Mouse (Mus musculus): Measurements from ENCODE around the gene Mettl3. TPM values are rescaled to one million over a fixed set of nuclear protein-coding genes. Genes with fewer than 3 reads are reported as not detected.

Gene Mettl3
- polyA plus RNA-seq, 1 experiment from 2014 or later, result 20.6 TPM

DNA sequence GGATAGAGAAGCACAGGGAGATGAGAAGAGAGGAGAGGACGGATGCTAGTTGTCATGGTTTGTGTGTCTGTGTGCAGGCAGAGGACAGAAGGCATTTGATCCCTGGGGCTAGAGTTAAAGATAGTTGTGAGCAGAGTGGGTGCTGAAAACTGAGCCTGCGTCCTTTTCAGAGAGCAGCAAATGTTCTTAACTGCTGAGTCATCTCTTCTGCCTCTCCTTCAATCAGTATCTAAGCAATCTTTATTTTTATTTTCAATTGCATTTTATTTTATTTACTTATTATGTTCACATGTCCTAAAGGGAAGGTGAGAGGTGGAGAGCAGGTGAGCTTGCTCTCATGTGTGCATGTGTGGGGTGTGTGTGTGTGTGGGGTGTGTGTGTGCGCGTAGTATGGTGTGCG is 21.3 kb downstream of the Mettl3 start:
- no peaks in the 10 kb centered on the region for H3K9me3 ChIP-seq (replicated peaks)
- no peak overlapping the region for H3K4me3 ChIP-seq (replicated peaks)
- peaks cover 41% of the 10 kb centered on the region for H3K36me3 ChIP-seq
- no peak overlapping the region for H3K9ac ChIP-seq
- 83% methylated on average over 5 of the region's 5 CpGs for WGBS (ENCODE audit: insufficient replicate concordance)
- no peaks in the 10 kb centered on the region for H3K27me3 ChIP-seq
- no peak overlapping the region for H3K4me2 ChIP-seq
- H3K27ac ChIP-seq, result no peak overlapping the region
- ATAC-seq (ENCODE audit: low read depth) (no peak), DNase-seq (no peak)
- peaks cover 29% of the 10 kb centered on the region for H3K4me1 ChIP-seq (replicated peaks)

- ATAC-seq (ENCODE audit: low read depth), result 0 out of 2 replicates have a peak, but pooled peaks have one; percentile 3
- Histone ChIP-seq H3K4me3 (replicated peaks) (peak overlapping the region; percentile 99), H3K4me1 (replicated peaks) (peaks cover 42% of the 10 kb centered on the region), H3K36me3 (peaks cover 6% of the 10 kb centered on the region; the same call in 1 of the 2 replicates), H3K4me2 (peak overlapping the region; percentile 81), H3K27ac (peak overlapping the region; percentile 91), H3K27me3 (no peaks in the 10 kb centered on the region), H3K9ac (peak overlapping the region; percentile 95), H3K9me3 (replicated peaks) (no peaks in the 10 kb centered on the region)
- DNase-seq, result no peak
- WGBS (ENCODE audit: insufficient replicate concordance), result under 1% methylated on average over 21 of the region's 21 CpGs
These were observed 25.2 kb downstream of the Mettl3 start for GRCm38 (mm10) chr14:52279747-52280120.

DNA sequence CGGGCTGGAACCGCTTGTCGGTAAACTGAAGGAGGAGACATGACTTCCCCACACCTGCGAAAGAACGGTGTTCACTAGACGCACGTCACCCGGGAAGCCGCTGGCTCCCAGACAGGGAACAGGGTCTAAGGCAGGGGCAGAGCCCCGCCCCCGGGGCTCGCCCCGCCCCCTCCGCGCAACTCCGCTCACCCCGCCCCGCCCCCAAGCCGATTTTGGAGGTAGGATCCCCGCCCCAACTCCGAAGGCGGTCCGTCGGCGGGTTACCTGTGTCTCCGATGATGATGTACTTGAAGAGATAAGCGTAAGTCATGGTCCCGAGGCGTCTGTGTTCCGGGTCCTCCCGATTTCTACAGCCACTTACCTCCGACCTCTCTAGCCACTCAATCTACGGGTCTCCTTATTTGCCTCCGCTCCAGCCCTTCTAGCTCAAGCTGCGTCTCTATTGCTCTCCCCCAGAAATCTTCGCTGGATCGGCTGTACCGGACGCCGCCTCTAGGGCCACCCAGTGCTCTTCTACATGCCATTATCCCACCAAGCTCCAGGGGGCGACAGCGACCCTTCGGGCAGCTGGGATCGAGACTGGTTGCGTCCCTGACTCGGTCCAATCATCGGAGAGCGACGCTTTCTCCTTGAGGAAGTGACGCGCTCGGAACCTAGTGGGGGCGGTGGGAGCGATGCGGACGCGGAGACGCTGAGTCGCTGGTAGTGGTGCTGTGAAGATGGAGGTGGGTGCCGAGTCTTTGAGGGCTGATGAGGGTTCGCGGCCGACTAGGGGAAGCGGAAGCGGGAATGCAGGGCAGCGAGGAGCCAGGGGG is 25.8 kb downstream of the Mettl3 start, which contains the start of the genes Tox4 and Rab2b:
Gene Tox4, plus strand, starts transcription at position 215 of the 815 bp plus-strand sequence.
Gene Rab2b, minus strand, starts transcription at position 614 of the 815 bp plus-strand sequence.
- Histone ChIP-seq H3K9me3 (replicated peaks) (no peaks in the 10 kb centered on the region), H3K4me3 (replicated peaks) (peak within 1 kb of the TSS; percentile 99), H3K27me3 (no peaks in the 10 kb centered on the region), H3K36me3 (peaks cover 6% of the 10 kb centered on the region; the same call in 1 of the 2 replicates), H3K4me1 (replicated peaks) (peaks cover 40% of the 10 kb centered on the region), H3K4me2 (peak within 1 kb of the TSS; percentile 81), H3K9ac (peak within 1 kb of the TSS; percentile 95), H3K27ac (peak within 1 kb of the TSS; percentile 91)
- 1% methylated on average over 66 of the region's 66 CpGs for WGBS (ENCODE audit: insufficient replicate concordance)
- peak; percentile 98 for DNase-seq
- ATAC-seq (ENCODE audit: low read depth), result peak; percentile 97

GRCm38 (mm10) chr14:52277210-52277609 is 27.7 kb downstream of the Mettl3 start:
- Histone ChIP-seq H3K9me3 (replicated peaks) (no peaks in the 10 kb centered on the region), H3K4me2 (no peak overlapping the region), H3K36me3 (peaks cover under 1% of the 10 kb centered on the region; the same call in 1 of the 2 replicates), H3K4me3 (replicated peaks) (no peak overlapping the region), H3K4me1 (replicated peaks) (peaks cover 25% of the 10 kb centered on the region), H3K27ac (no peak overlapping the region), H3K27me3 (no peaks in the 10 kb centered on the region), H3K9ac (no peak overlapping the region)
- WGBS (ENCODE audit: insufficient replicate concordance), result 73% methylated on average over 4 of the region's 4 CpGs
- DNase-seq, result no peak
- no peak for ATAC-seq (ENCODE audit: low read depth)

- Histone ChIP-seq H3K4me2 (no peak overlapping the region), H3K4me1 (replicated peaks) (0 out of 2 replicates have a peak, but pooled peaks cover 4% of the 10 kb centered on the region), H3K4me3 (replicated peaks) (no peak overlapping the region), H3K9ac (no peak overlapping the region), H3K36me3 (peaks cover 4% of the 10 kb centered on the region; the same call in 1 of the 2 replicates), H3K27me3 (no peaks in the 10 kb centered on the region), H3K9me3 (replicated peaks) (no peaks in the 10 kb centered on the region), H3K27ac (no peak overlapping the region)
- no peak for ATAC-seq (ENCODE audit: low read depth)
- DNase-seq, result no peak
- 41% methylated on average over 3 of the region's 3 CpGs for WGBS (ENCODE audit: insufficient replicate concordance)
These were observed 32.1 kb downstream of the Mettl3 start for GRCm38 (mm10) chr14:52272781-52273180.

GRCm38 (mm10) chr14:52257484-52258213 is 47.3 kb downstream of the Mettl3 start, which contains the start of gene Chd8:
Chd8 (minus strand) TSS chr14:52257780.
- Histone ChIP-seq H3K27me3 (no peaks in the 10 kb centered on the region), H3K4me3 (replicated peaks) (peak within 1 kb of the TSS; percentile 79), H3K9me3 (replicated peaks) (no peaks in the 10 kb centered on the region), H3K4me2 (peak within 1 kb of the TSS; percentile 84), H3K36me3 (no peaks in the 10 kb centered on the region), H3K9ac (peak within 1 kb of the TSS; percentile 89), H3K27ac (peak within 1 kb of the TSS; percentile 95), H3K4me1 (replicated peaks) (peaks cover 39% of the 10 kb centered on the region)
- WGBS (ENCODE audit: insufficient replicate concordance), result 1% methylated on average over 53 of the region's 54 CpGs
- peak; percentile 96 for DNase-seq
- ATAC-seq (ENCODE audit: low read depth), result peak; percentile 99

DNA sequence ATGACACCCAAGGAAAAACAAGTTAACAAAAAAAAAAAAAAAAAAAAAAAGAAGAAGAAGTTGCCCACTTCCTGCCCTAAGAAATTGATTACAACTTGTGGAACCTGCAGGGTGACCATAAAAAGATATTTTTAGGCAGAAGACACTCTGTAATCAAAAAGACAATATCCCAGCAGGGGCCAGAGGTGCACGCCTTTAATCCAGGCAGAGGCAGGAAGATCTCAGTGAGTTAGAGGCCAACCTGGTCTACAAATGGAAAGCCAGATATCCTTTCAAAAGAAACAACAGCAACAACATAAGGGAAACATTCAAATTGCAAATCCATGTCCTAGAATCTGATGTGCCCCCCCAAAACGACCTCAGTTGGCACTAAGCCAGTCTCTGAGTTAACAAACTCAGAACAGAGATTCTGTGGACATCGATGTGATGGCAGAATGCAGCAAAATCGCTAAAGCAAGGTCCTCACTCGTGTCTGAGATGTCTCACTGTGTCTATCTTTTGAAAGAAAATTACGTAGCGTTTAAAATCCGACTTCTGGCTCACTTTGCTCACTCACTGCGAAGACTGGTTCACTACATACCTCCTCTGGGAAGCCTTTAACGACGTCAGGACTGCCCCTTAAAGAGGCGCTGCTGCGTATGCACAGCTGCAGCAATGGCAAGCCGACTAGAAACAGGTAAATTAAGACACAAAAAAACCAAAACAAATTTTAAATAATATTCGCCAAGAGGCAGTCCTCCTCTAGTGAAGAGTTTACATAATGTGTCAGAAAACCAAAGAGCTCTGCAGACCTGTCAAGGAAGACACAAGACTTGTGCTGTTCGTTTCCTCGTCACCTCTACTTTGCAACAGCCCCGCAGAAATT is 48.4 kb downstream of the Mettl3 start:
- Histone ChIP-seq H3K4me3 (replicated peaks) (peak overlapping the region; percentile 79), H3K9ac (peak overlapping the region; percentile 89), H3K4me2 (peak overlapping the region; percentile 84), H3K27me3 (no peaks in the 10 kb centered on the region), H3K36me3 (no peaks in the 10 kb centered on the region), H3K4me1 (replicated peaks) (peaks cover 47% of the 10 kb centered on the region), H3K27ac (peak overlapping the region; percentile 95), H3K9me3 (replicated peaks) (no peaks in the 10 kb centered on the region)
- ATAC-seq (ENCODE audit: low read depth), result no peak
- 3% methylated on average over 18 of the region's 18 CpGs for WGBS (ENCODE audit: insufficient replicate concordance)
- DNase-seq, result peak; percentile 37

DNA sequence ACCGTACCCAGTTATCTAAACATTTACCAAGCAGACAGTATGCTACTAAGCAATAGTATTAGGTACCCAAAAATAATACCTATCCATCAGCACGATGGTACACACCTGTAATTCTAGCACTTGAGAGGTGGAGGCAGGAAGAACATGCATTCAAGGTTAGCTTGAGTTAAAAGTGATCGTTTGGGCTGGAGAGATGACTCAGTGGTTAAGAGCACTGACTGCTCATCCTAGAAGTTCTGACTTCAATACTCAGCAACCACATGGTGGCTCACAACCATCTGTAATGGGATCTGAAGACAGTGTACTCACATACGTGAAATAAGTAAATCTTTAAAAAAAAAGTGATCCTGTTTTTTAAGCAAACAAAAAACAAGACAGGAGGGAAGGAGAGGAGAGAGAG is 58.8 kb downstream of the Mettl3 start:
- 0 out of 2 replicates have a peak overlapping the region, but pooled peaks have one; percentile 21 for H3K27ac ChIP-seq
- H3K36me3 ChIP-seq, result peaks cover 3% of the 10 kb centered on the region; the same call in 1 of the 2 replicates
- no peak overlapping the region for H3K4me3 ChIP-seq (replicated peaks)
- H3K9me3 ChIP-seq (replicated peaks), result no peaks in the 10 kb centered on the region
- H3K9ac ChIP-seq, result no peak overlapping the region
- no peaks in the 10 kb centered on the region for H3K27me3 ChIP-seq
- ATAC-seq (ENCODE audit: low read depth) (no peak), DNase-seq (no peak)
- H3K4me2 ChIP-seq, result no peak overlapping the region
- 67% methylated on average over 4 of the region's 4 CpGs for WGBS (ENCODE audit: insufficient replicate concordance)
- peaks cover 52% of the 10 kb centered on the region for H3K4me1 ChIP-seq (replicated peaks)
